Mouse (Mus musculus) urinary bladder, postnatal 4 days (tissue): Measurements from ENCODE around the gene Phf21a.
"Not testable (repeated sequence)": the region's sequence is repeated elsewhere in the genome, so short reads cannot be mapped to it uniquely, and the experiment has no call there.

Source experiments
- DNase-seq, 2 experiments: peaks; one replicate each; pipeline ENCODE4 v3.0.0; 2021 to 2022; ENCODE audit warnings: low spot score in 2 of 2

Gene Phf21a

DNA sequence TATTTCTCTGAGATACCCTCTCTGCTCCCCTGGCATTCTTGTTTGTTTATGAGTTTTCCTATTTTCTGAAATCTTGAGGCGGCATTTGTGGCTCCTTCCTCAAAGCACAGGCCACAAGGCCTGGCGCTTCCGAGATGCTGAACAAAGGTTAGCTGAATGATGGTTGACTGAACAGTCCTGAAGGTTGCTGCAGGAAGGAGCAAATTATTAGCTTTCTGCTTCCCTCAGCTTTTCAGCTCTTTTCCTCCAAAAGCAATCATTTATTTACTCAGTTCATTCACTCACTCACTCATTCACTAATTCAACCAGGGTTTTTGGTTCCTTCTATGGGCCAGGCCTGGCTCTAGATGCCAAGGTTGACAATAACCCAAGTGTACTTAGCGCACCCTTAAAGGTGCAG, 10.7 kb upstream of the Phf21a start:
- no peak for DNase-seq

- DNase-seq: no peak
Observed at GRCm38 (mm10) chr2:92085721-92086120, 7.2 kb upstream of the Phf21a start.

GRCm38 (mm10) chr2:92087065-92087464, 5.9 kb upstream of the Phf21a start:
- no peak for DNase-seq

GRCm38 (mm10) chr2:92089782-92090181, 3.1 kb upstream of the Phf21a start:
- DNase-seq: no peak

DNA sequence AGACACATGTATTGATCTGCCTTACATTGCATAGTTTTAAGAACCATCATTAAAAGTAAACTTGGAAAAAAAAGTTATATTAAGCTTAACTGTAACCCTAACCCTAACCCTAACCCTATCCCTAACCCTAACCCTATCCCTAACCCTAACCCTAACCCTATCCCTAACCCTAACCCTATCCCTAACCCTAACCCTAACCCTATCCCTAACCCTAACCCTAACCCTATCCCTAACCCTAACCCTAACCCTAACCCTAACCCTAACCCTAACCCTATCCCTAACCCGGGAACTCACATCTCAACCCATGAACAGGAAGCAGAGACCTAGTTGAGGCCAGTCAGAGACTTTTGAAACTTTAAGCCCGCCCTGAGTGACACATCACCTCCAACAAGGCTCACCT, 586 bp downstream of the Phf21a start:
- DNase-seq: not testable (repeated sequence)

DNA sequence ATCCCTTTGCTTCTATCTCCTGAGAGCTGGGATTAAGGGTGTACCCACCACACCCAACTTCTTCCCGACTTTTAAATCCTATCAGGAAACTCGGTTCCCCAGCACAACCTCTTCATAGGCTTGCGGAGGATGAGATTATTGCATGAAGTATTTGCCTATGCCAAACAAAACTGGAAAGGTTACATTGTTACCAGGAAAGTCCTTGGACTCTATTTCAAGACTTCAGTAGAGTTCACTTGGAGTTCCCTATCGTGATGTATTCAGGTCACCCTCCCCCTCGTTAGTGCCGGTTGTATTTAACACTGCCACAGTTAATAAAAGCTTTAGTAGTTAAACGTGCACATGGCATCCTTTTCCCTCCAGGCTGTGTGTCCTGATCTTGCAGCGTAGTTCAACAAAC, 1.2 kb downstream of the Phf21a start:
- DNase-seq: no peak

DNA sequence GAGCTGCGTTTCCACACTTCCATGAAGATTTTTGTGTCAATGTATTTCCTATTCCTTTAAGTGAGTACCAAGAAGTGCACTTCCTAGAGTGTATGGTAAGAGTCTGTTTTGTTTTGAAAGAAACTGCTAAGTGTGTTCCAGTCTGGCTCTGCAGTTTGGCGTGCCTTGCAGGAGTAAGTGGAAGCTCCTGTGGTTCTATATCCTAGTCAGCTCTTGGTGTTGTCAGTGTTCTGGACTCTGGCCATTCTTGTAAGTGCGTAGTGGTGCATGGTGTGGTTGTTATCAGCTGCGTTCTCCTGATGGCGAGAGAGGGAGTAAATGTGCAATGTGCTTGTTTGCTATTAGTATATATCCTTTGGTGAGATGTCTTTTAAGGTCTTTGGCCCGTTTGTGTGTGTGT, 7.9 kb downstream of the Phf21a start:
- DNase-seq: no peak

DNA sequence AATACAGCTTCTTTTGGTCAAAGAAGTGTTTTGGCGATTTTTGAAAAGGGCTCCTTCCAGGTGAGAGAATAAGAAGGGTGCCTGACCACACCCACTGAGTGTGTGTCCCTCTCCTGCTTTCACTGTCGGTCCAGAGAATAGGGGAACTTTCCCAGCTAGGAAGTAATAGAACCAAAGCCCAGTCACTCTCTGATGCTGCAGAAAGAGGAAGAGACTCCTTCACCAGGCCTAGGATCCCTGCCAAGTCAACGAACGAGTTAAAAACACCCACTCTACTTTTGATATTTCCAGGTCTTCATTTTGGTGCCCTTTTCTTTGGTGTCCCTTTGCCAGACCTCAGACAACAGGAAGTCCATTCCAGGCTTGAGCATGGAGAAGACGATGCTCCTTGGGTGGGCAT, 31.6 kb downstream of the Phf21a start:
- DNase-seq: no peak

DNA sequence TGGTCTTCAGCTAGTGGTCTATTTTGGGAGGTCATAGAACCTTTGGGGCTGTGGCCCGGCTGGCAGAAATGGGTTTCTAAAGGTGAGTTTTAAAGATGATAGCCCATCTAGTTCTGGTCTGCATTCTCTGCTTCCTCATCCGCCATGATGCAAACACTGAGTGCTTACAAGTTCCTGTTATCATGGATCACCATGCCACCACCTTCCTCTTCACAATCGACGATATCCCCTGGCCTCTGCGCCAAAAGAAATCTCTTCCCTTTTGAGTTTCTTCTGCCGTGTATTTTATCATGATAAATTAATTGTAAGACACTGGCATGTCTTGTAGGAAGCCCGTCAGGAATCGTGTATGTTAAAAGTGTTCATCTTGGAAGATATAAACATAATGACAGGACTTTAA, 32.4 kb downstream of the Phf21a start:
- no peak for DNase-seq

GRCm38 (mm10) chr2:92130071-92130470, 37.2 kb downstream of the Phf21a start:
- DNase-seq: no peak

GRCm38 (mm10) chr2:92138736-92139135, 45.8 kb downstream of the Phf21a start:
- no peak for DNase-seq

DNA sequence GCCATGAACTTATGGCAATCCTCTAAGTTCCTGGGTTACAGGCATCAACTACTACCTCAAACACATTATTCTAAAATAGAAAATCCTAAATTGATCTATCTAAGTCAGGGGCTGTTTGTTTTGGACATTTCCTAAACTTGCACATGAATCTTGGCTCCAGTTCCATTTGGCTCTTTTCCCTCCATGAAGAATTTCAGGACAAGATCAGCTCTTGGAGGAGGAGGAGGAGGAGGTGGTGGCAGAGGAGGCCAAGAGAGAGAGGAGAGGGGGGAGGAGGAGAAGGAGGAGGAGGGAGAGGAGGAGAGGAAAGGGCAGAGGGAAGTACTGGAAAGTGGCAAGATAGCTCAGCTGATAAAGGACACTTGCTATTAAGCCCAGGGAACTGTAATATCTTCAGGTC, 46.4 kb downstream of the Phf21a start:
- no peak for DNase-seq

DNA sequence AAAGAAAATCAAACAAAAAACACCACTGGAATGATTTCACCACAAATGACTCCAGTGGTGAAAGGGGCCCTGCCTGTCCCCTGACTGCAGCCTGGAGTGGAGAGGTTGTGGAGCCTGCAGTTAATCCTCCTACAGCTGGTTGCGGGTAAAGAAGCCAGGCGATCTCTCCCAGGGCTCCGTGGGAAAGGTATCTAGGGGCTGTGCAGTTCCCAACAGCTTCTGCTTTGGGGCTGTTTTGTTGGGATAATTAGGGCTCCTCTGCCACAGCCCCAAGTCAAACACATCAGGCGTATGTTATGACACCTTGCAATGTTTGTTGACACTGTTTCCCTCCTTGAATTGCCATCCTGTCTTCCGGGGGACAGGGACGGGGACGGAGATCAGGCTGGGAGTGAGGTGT, 47.5 kb downstream of the Phf21a start:
- DNase-seq: no peak

DNA sequence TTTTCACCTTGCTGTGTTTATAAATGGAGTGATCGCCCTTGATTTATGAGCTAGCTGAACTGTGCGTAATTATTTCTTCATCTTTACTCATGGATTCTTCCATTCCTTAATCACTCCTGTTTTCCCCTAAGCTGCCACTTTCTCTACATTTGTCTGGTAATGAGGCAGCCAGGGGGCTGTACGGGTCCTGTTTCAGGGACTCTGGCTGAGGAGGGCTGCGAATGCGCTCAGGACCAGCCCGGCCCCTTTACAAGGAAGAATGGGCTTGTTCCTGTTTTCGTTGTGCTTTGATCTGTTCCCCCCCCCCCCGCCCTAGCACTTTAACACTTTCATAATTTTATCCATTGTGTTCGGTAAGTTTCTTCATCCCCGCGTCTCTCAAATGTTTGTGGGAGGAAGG, 48.2 kb downstream of the Phf21a start:
- DNase-seq: no peak

DNA sequence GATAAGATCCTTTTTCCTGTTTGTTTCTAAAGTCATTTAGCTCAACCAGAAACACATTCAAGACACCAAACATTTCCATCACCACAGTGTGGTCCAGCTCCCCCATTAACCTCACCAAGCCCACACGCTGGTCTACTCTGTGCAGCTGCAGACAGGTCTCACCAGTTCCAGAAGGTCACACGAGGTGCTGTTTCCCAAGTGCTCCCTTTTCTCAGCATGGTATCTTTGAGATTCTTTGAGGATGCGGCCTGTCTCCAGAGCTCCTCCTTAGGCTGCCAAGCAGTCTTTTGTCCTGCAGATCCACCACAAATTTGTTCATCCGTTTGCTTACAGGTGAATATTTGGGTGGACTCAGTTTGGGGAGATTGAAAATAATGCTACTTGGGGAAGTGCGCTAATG, 51.0 kb downstream of the Phf21a start:
- no peak for DNase-seq

GRCm38 (mm10) chr2:92147925-92148750, 55.2 kb downstream of the Phf21a start:
- DNase-seq: not testable (repeated sequence)

- DNase-seq: no peak
Observed at GRCm38 (mm10) chr2:92164291-92164690, 71.4 kb downstream of the Phf21a start.

DNA sequence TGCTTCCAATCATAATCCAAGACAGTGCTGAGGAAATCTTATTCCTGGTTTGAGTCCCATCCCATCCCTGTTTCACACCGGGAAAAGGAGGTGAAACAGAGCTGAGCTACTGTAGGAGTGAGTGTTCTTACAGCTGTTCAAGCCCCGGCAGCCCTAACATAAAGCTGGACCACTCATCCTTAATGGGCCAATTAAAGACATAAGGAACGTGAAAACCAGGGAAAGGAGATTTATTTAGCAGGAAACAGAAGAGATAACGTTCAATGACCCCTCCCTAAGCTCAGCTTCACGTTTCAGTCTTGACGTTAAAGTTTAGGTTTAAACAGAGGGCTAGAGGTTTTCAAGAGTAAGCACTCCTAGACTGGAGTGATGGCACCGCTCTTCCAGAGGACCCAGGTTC, 74.0 kb downstream of the Phf21a start:
- DNase-seq: no peak

- DNase-seq: peak in 1 of 2 experiments; percentile 51
Observed at GRCm38 (mm10) chr2:92171046-92171643, 78.2 kb downstream of the Phf21a start.

DNA sequence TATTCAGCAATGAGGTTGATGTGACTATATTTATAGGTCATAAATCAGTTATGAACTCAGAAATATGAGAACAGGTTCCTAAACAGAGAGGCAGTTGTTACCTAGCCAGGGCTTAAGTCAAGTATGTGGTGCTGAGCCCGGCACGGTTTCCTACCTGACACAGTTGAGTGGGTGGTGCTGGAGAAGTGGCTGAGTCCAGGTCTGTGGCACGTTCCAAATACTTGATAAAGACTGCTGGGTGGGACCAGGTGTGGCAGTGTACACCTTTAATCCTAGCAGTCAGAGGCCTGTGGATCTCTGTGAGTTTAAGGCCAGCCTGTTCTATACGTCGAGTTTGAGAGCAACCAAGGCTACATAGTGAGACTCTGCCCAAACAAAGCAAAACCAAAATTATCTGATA, 79.4 kb downstream of the Phf21a start:
- DNase-seq: no peak

- peak in 1 of 2 experiments; percentile 10 for DNase-seq
Observed at GRCm38 (mm10) chr2:92173186-92173585, 80.3 kb downstream of the Phf21a start.

- DNase-seq: no peak
Observed at GRCm38 (mm10) chr2:92174265-92174664, 81.3 kb downstream of the Phf21a start.

DNA sequence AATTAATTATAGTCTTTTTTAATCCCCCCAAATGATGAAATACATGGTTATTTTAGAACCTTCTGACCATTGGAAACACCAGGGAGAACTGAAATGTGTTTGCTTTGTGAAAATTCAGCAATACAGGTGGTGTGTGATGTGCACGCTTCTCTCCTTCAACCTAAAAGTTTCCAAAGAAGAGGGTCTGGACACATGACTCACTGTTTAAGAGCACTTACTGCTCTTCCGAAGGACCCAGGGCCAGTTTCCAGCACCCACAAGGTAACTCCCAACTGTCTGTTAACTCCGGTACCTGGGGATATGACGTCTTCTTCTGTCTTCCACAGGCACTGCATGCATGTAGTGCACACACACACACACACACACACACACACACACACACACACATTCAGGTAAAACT, 82.1 kb downstream of the Phf21a start:
- DNase-seq: no peak

DNA sequence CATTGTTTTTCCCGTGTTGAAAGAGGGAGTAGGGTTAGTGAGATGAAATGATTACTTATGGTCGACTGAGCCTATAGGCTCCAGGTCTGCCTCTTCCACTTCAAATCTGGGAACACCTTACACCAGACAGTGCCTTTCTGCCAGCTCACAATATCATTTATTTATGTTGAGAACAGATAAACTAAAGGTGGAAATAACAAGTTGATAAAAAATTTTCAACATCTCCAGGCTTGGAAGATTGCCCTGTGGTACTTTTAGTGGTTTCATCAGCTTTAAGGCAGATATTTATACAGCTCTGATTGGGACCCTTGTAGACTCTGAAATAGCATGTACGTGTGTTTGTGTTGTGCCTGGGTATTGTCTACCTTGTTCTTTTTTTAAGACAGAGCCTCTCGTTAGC, 83.4 kb downstream of the Phf21a start:
- DNase-seq: no peak
